Mouse (Mus musculus): ENCODE data around the gene Dbt. TPM values are rescaled to one million over a fixed set of nuclear protein-coding genes. Genes with fewer than 3 reads are reported as not detected.

Gene Dbt
- polyA plus RNA-seq (2014; fragmentation: Illumina TruSeq; extraction: RNeasy Lipid Tissue Mini Kit (QIAGEN cat#74804); ENCODE audit: low read depth, low replicate concordance), result 57.3 TPM

DNA sequence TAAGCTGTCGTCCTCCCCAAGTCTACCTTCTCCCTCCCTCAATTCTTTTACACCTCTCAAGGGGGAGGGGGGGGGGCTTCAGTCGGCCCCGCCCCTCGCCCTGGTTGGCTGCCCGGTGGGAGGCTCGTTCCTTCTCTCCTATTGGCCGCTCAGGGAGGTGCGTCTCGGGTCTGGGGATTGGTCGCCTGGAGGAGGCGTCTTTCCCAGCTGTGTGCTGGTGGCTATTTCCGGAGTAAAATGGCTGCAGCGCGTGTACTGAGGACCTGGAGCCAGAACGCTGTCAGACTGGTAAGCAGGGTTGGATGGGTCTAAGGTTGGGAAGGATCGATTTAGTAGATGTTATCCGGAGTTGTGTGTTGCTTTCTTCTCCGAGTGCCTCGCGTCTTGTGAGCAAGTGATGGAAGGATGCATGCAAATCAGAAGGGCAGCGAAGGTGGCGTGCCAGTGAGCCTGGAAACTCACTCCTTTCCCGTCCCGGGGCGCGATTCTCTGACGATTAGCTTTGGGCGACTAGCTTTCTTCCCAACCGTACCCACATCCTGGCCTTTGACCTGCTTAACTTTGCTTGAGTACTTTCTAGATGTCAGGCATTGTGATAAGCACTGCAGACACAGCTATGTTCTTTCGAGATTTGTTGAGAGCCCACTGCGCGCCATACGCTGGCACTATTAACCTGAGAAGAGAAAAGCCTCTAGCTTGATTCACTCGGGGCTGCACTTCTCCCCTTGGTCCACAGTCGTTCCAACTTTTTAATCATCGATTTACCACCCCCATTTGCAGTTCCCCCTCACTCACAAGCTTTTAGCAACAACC, at the start of gene Dbt:
Gene Dbt, plus strand, starts transcription at position 167 of the 813 bp plus-strand sequence.

DNA sequence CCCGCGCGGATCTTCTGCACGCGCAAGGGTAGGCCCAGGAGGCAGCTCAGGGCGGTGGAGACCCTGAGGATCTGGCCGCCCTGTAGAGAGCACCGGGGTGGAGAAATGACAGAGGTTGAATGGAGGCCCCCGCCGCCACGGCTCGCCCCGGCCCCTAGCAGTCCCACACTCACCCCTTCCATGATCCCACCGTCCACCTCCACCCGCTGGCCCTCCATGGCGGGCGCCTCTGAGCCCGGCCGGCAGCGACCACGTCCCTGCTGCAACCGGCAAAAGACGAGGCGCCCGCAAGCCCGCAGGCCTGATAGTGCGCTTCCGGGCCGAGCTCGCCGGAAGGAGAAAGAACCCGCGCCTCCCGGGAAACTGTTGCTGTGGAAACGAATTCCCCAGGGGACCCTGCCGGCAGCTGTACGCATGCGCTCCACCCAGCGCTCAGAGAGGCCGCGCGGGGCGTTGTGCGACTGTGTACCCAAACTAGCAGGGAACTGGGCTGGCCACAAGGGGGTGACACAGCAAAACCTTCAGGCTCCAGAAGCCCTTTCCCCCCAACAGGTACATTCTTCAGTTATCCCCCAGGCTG, 5.0 kb upstream of the Dbt start, which contains the start of gene Rtca:
Gene Rtca, minus strand, starts transcription at position 437 of the 580 bp plus-strand sequence.

DNA sequence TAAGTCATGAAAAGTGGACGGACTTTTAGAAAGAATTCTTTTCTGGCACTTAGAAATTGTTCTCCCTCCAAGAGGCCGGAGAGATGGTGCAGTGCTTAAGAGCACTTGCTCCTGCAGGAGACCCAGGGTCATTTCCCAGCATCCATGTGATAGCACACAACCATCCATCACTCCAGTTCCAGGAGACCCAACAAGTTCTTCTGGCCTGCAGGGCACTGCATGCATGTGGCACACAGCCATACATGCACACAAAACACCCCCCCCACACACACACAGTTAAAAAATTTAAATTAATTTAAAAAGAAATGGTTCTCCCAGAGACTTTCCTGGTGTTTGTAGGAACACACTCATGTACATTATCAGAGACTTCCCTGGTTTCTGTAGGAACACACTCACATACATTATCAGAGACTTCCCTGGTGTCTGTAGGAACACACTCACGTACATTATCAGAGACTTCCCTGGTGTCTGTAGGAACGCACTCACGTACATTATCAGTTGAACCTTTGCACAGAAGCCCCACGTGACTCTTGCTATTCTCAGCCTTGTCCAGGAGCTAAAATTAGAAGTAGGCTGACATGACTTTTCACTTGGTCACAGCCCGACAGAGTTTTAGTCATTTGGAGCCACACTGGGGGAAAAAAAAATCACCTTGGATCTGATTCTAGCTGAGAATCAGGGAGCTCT, 49.7 kb downstream of the Dbt start, which contains the start of gene Lrrc39:
Gene Lrrc39, plus strand, starts transcription at position 566 of the 687 bp plus-strand sequence.

GRCm38 (mm10) chr3:116594728-116595602, 82.1 kb downstream of the Dbt start, which contains the start of gene Sass6:
Gene Sass6 (plus strand): TSS chr3:116594982.

Other genes with a start within 250 kb of the Dbt start
- 68.0 TPM for gene Cdc14a, start 89.0 kb upstream of the Dbt start, polyA plus RNA-seq (2014; fragmentation: Illumina TruSeq; extraction: RNeasy Lipid Tissue Mini Kit (QIAGEN cat#74804); ENCODE audit: low read depth, low replicate concordance)
- gene Rtca, start 4.9 kb upstream of the Dbt start, polyA plus RNA-seq (2014; fragmentation: Illumina TruSeq; extraction: RNeasy Lipid Tissue Mini Kit (QIAGEN cat#74804); ENCODE audit: low read depth, low replicate concordance), result 63.2 TPM
- gene Lrrc39, start 49.9 kb downstream of the Dbt start, polyA plus RNA-seq (2014; fragmentation: Illumina TruSeq; extraction: RNeasy Lipid Tissue Mini Kit (QIAGEN cat#74804); ENCODE audit: low read depth, low replicate concordance), result 0.41 TPM
- gene Sass6, start 81.9 kb downstream of the Dbt start, polyA plus RNA-seq (2014; fragmentation: Illumina TruSeq; extraction: RNeasy Lipid Tissue Mini Kit (QIAGEN cat#74804); ENCODE audit: low read depth, low replicate concordance), result 21.3 TPM
- 44.0 TPM for gene Trmt13, start 101.5 kb downstream of the Dbt start, polyA plus RNA-seq (2014; fragmentation: Illumina TruSeq; extraction: RNeasy Lipid Tissue Mini Kit (QIAGEN cat#74804); ENCODE audit: low read depth, low replicate concordance)
- 141 TPM for gene Mfsd14a, start 149.6 kb downstream of the Dbt start, polyA plus RNA-seq (2014; fragmentation: Illumina TruSeq; extraction: RNeasy Lipid Tissue Mini Kit (QIAGEN cat#74804); ENCODE audit: low read depth, low replicate concordance)
- 1.0 TPM for gene Gm43191, start 168.2 kb downstream of the Dbt start, polyA plus RNA-seq (2014; fragmentation: Illumina TruSeq; extraction: RNeasy Lipid Tissue Mini Kit (QIAGEN cat#74804); ENCODE audit: low read depth, low replicate concordance)
- gene Slc35a3, start 199.8 kb downstream of the Dbt start, polyA plus RNA-seq (2014; fragmentation: Illumina TruSeq; extraction: RNeasy Lipid Tissue Mini Kit (QIAGEN cat#74804); ENCODE audit: low read depth, low replicate concordance), result 673 TPM